Mouse (Mus musculus): ENCODE measurements around the gene Fbxl17. TPM values are rescaled to one million over a fixed set of nuclear protein-coding genes. Genes with fewer than 3 reads are reported as not detected.

Gene Fbxl17
- total and polyA plus RNA-seq, 3 experiments, result 5.0 to 9.7 TPM; not detected in 1

- no peaks in the 10 kb centered on the region for H3K79me2 ChIP-seq (ENCODE audit: control insufficient read depth, insufficient read depth, low read length, poor library complexity)
- H3K9me3 ChIP-seq (replicated peaks; ENCODE audit: insufficient read depth, low read length), result no peaks in the 10 kb centered on the region
- H3K27me3 ChIP-seq (ENCODE audit: control insufficient read depth in 1 of 2, insufficient read depth in 2 of 2, low read length in 2 of 2), result no peaks in the 10 kb centered on the region
- TF ChIP-seq TCF12 (IDR thresholded peaks at IDR 0.05; ENCODE audit: low read depth, low read length) (peak; percentile 57; the same call in 1 of the 2 replicates), GATA1 (IDR thresholded peaks at IDR 0.05; ENCODE audit: low read depth, low read length) (peak; percentile 74), MEF2A (IDR thresholded peaks at IDR 0.05; ENCODE audit: extremely low read depth, insufficient replicate concordance, low read depth, low read length, poor library complexity, severe bottlenecking) (no peak), MYC (IDR thresholded peaks at IDR 0.05; ENCODE audit: low read depth, low read length) (peak; percentile 44; the same call in 1 of the 2 replicates), BHLHE40 (IDR thresholded peaks at IDR 0.05; ENCODE audit: borderline replicate concordance, low read depth, low read length) (peak; percentile 42; the same call in 1 of the 2 replicates), EP300 (IDR thresholded peaks at IDR 0.05; ENCODE audit: low read depth in 1 of 2, low read length in 2 of 2) (peak; percentile 60 to 69), RCOR1 (IDR thresholded peaks at IDR 0.05; ENCODE audit: low read depth, low read length) (peak; percentile 70; the same call in 1 of the 2 replicates), E2F4 (IDR thresholded peaks at IDR 0.05; ENCODE audit: borderline replicate concordance, low read depth, low read length) (no peak), POLR2AphosphoS5 (IDR thresholded peaks at IDR 0.05; ENCODE audit: borderline replicate concordance, low read depth, low read length) (no peak), TAL1 (IDR thresholded peaks at IDR 0.05; ENCODE audit: low read length) (no peak), NRF1 (IDR thresholded peaks at IDR 0.05; ENCODE audit: insufficient read depth, low read depth, low read length, poor library complexity, severe bottlenecking) (no peak), ETS1 (IDR thresholded peaks at IDR 0.05; ENCODE audit: low read depth, low read length) (peak; percentile 59), CTCF (IDR thresholded peaks at IDR 0.05 in 2 of 3, conservative IDR thresholded peaks at IDR 0.05 in 1 of 3; ENCODE audit: control insufficient read depth in 1 of 3, insufficient read depth in 1 of 3, low read depth in 2 of 3, low read length in 3 of 3, poor library complexity in 1 of 3, severe bottlenecking in 1 of 3) (no peak), ZNF384 (IDR thresholded peaks at IDR 0.05; ENCODE audit: low read depth, low read length) (0 out of 2 replicates have a peak, but pooled peaks have one; percentile 15), USF1 (IDR thresholded peaks at IDR 0.05; ENCODE audit: low read depth, low read length) (no peak), SIN3A (IDR thresholded peaks at IDR 0.05; ENCODE audit: low read length) (no peak), MAFK (IDR thresholded peaks at IDR 0.05; ENCODE audit: borderline replicate concordance, low read depth, low read length) (no peak), MXI1 (IDR thresholded peaks at IDR 0.05; ENCODE audit: low read depth, low read length) (peak; percentile 20; the same call in 1 of the 2 replicates), POLR2A (IDR thresholded peaks at IDR 0.05; ENCODE audit: control insufficient read depth in 1 of 2, insufficient read depth in 1 of 2, low read depth in 1 of 2, low read length in 2 of 2, poor library complexity in 1 of 2) (no peak), CHD1 (IDR thresholded peaks at IDR 0.05; ENCODE audit: low read depth, low read length) (no peak)
- H3K36me3 ChIP-seq (ENCODE audit: control insufficient read depth in 1 of 2, insufficient read depth in 2 of 2, low read length in 2 of 2), result peaks cover 0 to 18% of the 10 kb centered on the region in 2 experiments; a peak in 3 of 4 replicates
- 0 out of 2 replicates have a peak overlapping the region, but pooled peaks have one; percentile 0 for H3K9ac ChIP-seq (ENCODE audit: control insufficient read depth, low read depth, low read length, poor library complexity, severe bottlenecking)
- peaks cover 4 to 20% of the 10 kb centered on the region in 2 experiments; a peak in 3 of 4 replicates for H3K4me1 ChIP-seq (ENCODE audit: control insufficient read depth in 1 of 2, insufficient read depth in 2 of 2, low read length in 2 of 2)
- H3K4me3 ChIP-seq (ENCODE audit: control insufficient read depth in 1 of 2, insufficient read depth in 1 of 2, low read depth in 2 of 2, low read length in 2 of 2), result peak overlapping the region; percentile 23 to 47
- peak; percentile 64 for DNase-seq (ENCODE audit: low read depth, low spot score)
- peak overlapping the region; percentile 18 for H3K27ac ChIP-seq (ENCODE audit: control insufficient read depth, low read depth, low read length)
Observed at GRCm38 (mm10) chr17:63431650-63432049, 68.2 kb downstream of the Fbxl17 start.

Measured in MEL (cell line).